Mouse (Mus musculus) layer of hippocampus, adult 2 months (tissue): ENCODE measurements around the gene 1810055G02Rik. TPM values are rescaled to one million over a fixed set of nuclear protein-coding genes. Genes with fewer than 3 reads are reported as not detected.

Source experiments
- DNase-seq, 2 experiments: peaks; one replicate each; pipeline ENCODE4 v3.0.0; 2022; ENCODE audit warnings: low spot score in 2 of 2
- H3K27ac ChIP-seq: fragments of 200-600 bp; 2 replicates; pipeline ENCODE4 v1.8.1; 2022
- H3K4me3 ChIP-seq: fragments of 200-600 bp; 2 replicates; pipeline ENCODE4 v1.8.1; 2022; ENCODE audit warnings: mild to moderate bottlenecking
- CTCF ChIP-seq: fragments of 200-600 bp; conservative IDR thresholded peaks from 2 replicates; pipeline ENCODE4 v1.8.1; 2022; ENCODE audit warnings: antibody characterized with exemption, mild to moderate bottlenecking, moderate library complexity
- long read RNA-seq, 2 experiments: library from polyadenylated mRNA; stranded (forward); transcript quantifications; one replicate each; pipeline ENCODE4 v2.0.0; 2021; ENCODE audit warnings: borderline mapping rate in 2 of 2
- total RNA-seq, 2 experiments: library from RNA; stranded (reverse); gene quantifications; 2 replicates each; pipeline ENCODE4 v1.2.3; 2021

Gene 1810055G02Rik
- total RNA-seq: 10 to 100 TPM; 23.3 to 27.2 TPM
- long read RNA-seq, experiment 1, transcript 1810055G02Rik-201 (4 exons, 1,882 nt): major isoform, 17 of 25 reads
- long read RNA-seq, experiment 1, partial matches to known transcripts: 0 of 25 reads
- long read RNA-seq, experiment 1, other reads (novel, unspliced or antisense): 2 of 25 reads
- long read RNA-seq, experiment 2, transcript 1810055G02Rik-201 (4 exons, 1,882 nt): major isoform, 10 of 16 reads
- long read RNA-seq, experiment 2, partial matches to known transcripts: 1 of 16 reads
- long read RNA-seq, experiment 2, other reads (novel, unspliced or antisense): 1 of 16 reads

GRCm38 (mm10) chr19:3708078-3709012 lies at the start of gene 1810055G02Rik:
TSS of gene 1810055G02Rik (plus strand) at chr19:3708293.
- peak within 1 kb of the TSS; percentile 90 for H3K27ac ChIP-seq
- peak; percentile 98 to 99 for DNase-seq
- TF ChIP-seq CTCF: peak; percentile 54
- peak within 1 kb of the TSS; percentile 77 for H3K4me3 ChIP-seq

- no peak overlapping the region for H3K4me3 ChIP-seq
- no peak for TF ChIP-seq CTCF
- peak overlapping the region; percentile 49; the same call in 1 of the 2 replicates for H3K27ac ChIP-seq
- DNase-seq: no peak
Observed at GRCm38 (mm10) chr19:3665510-3665909, 42.6 kb upstream of the 1810055G02Rik start.

DNA sequence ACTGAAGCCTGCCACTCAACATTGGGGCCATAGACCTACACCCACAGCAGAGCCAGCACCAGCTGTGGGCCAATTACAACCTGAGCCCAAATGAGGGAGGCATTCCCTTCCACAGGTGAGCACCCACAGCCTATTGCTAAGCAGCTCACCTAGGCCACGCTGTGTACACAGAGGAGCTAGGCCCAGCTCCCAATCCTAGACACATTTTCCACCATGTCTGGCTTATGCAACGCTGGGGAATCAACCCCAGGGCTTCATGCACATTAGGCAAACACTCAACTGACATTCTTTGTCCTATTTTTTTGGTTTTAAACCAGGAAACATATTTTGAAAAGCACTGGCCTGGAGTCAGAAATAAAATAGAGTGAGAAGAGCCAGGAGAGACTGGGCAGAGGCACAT lies 41.5 kb upstream of the 1810055G02Rik start:
- Histone ChIP-seq H3K27ac (peak overlapping the region; percentile 49), H3K4me3 (no peak overlapping the region)
- DNase-seq: no peak
- no peak for TF ChIP-seq CTCF

DNA sequence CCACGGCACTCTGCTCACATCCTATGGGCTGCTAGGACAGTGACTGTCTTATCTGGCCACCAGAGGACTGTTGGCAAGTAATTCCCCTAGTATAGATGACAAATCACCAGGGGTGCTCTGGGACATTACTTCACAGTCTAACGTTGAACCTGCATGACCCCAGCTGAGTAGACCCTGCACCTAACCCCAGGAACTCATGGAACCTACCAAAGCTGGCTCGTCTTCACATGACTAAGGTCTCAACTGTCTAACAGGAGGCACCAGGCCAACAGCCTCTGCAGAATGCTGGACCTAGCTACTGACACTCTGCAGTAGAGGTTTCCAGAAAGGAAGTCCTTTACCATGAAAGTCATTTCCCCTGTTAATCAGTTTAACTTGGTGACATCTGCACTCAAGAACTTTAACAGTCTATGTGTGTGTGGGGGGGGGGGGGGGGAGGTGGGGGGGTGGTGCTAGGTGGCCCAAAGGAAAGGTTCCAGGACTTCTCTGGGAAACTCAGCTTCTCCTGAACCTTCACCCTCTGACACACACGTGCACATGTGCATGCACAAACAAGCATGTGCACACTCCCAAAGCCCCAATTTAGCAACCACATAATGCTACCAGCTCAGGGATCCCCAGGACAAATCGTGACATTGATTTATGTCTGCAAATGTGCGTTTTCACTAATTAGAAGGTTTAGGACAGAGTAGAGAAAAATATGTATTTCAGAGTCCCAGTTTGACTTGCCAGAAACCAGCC lies 40.8 kb upstream of the 1810055G02Rik start:
- H3K27ac ChIP-seq: peak overlapping the region; percentile 49; the same call in 1 of the 2 replicates
- DNase-seq: no peak
- no peak overlapping the region for H3K4me3 ChIP-seq
- no peak for TF ChIP-seq CTCF

- no peak overlapping the region; the same call in 1 of the 2 replicates for H3K27ac ChIP-seq
Observed at GRCm38 (mm10) chr19:3667979-3668378, 40.1 kb upstream of the 1810055G02Rik start.

GRCm38 (mm10) chr19:3668551-3668950 lies 39.5 kb upstream of the 1810055G02Rik start:
- no peak for DNase-seq
- no peak for TF ChIP-seq CTCF
- Histone ChIP-seq H3K4me3 (no peak overlapping the region; the same call in 1 of the 2 replicates), H3K27ac (peak overlapping the region; percentile 73; the same call in 1 of the 2 replicates)

More at GRCm38 (mm10) chr19:3667979-3668378, 40.1 kb upstream of the 1810055G02Rik start:
- peak; percentile 49 for TF ChIP-seq CTCF
- H3K4me3 ChIP-seq: no peak overlapping the region
- DNase-seq: no peak

DNA sequence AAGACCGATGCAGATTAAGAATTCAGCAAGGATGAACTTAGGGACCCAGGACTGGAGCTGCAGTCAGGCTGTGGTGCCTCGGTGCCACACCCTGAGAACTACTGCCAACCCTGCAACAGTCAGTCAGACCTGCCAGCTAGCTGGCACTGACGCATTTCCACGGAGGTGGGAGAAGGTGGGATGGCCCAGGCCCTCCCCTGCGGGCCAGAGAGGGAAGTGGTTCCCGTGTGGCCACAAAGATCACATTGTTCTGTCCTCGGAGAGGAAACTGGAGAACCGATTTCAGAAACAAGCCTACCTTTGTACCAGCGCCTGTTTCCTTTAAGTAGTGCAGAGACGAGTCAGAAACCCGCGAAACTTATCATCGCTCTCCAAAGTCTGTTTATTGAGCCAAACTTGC lies 39.0 kb upstream of the 1810055G02Rik start:
- peak overlapping the region; percentile 73 for H3K27ac ChIP-seq
- peak; percentile 55 for TF ChIP-seq CTCF

GRCm38 (mm10) chr19:3673149-3673548 lies 34.9 kb upstream of the 1810055G02Rik start:
- no peak for DNase-seq
- H3K27ac ChIP-seq: no peak overlapping the region
- peak; percentile 63 for TF ChIP-seq CTCF
- H3K4me3 ChIP-seq: no peak overlapping the region

More for the DNA sequence above, 39.0 kb upstream of the 1810055G02Rik start:
- DNase-seq: no peak
- H3K4me3 ChIP-seq: no peak overlapping the region; the same call in 1 of the 2 replicates

DNA sequence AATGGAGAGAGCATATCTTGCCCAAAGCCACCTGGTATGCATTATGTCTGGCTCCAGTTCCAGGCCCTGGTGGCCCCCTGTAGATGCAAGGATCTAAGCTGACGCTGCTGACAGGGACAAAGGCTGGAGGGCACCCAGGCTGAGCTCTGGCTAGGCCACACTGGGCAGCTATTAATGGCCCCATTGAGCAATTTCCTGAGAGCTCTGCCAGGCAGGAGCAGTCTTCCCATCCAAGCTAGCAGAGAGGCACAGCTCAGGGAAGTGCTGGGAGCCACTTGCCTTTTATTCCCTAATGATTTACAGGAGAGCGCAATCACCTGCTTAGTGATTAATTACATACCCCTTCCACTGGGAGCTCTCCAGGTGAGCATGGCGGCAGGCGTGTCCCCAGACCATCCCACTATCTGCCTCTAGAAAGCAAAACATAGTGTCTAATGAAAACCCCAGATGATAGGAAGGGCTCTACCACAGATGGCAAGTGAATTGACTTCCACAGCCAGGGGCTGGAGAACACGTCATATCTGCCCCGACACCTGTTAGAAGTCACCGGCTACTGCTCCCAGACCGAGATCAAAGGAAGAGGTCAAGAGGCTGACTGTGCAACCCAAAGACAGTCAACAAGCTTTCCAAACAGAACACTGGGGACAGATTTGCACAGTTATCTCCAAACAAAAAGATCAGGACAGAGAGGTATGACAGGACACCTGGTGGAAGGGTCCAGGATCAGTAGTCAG lies 33.8 kb upstream of the 1810055G02Rik start:
- H3K4me3 ChIP-seq: no peak overlapping the region
- no peak for TF ChIP-seq CTCF
- peak overlapping the region; percentile 40; the same call in 1 of the 2 replicates for H3K27ac ChIP-seq
- DNase-seq: no peak

- TF ChIP-seq CTCF: no peak
- H3K27ac ChIP-seq: peak overlapping the region; percentile 61
- no peak overlapping the region for H3K4me3 ChIP-seq
- DNase-seq: no peak
Observed at GRCm38 (mm10) chr19:3680732-3681131, 27.4 kb upstream of the 1810055G02Rik start.

DNA sequence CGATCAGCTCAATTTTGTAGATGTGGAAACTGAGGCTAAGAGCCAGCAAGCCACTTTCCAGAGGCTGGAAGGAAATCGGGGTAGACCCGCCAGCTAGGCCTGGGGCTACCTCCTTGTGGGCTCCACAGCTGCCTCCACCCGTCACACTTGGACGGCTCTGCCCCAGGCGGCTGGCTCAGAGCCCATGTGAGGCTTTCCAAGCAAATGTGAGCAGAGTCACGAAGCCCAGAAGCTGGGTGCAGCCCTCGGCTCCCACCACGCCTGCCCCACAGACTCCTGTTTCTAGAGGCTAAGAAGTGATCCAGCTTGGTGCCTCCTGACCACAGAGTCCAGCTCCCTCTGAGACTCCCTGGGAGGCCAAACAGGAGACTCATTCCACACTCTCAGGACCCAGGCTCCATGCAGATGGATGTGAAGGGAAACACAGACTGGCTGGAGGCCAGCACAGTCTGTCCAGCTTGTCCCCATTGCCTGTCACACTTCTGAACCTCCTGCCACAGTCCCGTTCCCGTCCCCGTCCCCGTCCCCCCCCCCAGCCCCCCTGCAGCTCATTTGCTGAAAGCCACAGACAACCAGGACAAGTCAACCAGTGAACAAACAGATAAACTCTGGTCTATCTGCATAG lies 26.7 kb upstream of the 1810055G02Rik start:
- DNase-seq: peak; percentile 29 to 39
- TF ChIP-seq CTCF: no peak
- H3K27ac ChIP-seq: peak overlapping the region; percentile 61
- no peak overlapping the region for H3K4me3 ChIP-seq
